Mouse (Mus musculus) monocyte, adult 5-6 weeks (primary cell): Measurements from ENCODE around the gene Clec9a. TPM values are rescaled to one million over a fixed set of nuclear protein-coding genes. Genes with fewer than 3 reads are reported as not detected.

ENCODE experiments used
- ATAC-seq: fragments of 153-309, 156-312 bp; replicated peaks from 2 replicates; pipeline ENCODE4 v1.8.0; 2017; ENCODE audit warnings: mild to moderate bottlenecking; ENCODE audit not compliant: low TSS enrichment, insufficient number of reproducible peaks, severe bottlenecking, poor library complexity, low FRiP score
- total RNA-seq: library from RNA; stranded (forward); fragments of 200-1000, 200-491, 200-594 nt; gene quantifications from 3 replicates; pipeline ENCODE4 v1.2.3, GENCODE M21; 2017

Clec9a gene
- total RNA-seq, result 2.2 to 5.2 TPM (median 3.1 TPM) in 3 replicates

- no peak for ATAC-seq
Measured at GRCm38 (mm10) chr6:129408562-129408961, at the start of gene Clec9a. TSS of gene Clec9a (plus strand) at chr6:129408862.

GRCm38 (mm10) chr6:129359515-129359914 is 49.1 kb upstream of the Clec9a start:
- no peak for ATAC-seq

GRCm38 (mm10) chr6:129363942-129364341 is 44.7 kb upstream of the Clec9a start:
- no peak for ATAC-seq

GRCm38 (mm10) chr6:129365959-129366359 is 42.7 kb upstream of the Clec9a start:
- peak; percentile 79 for ATAC-seq

GRCm38 (mm10) chr6:129369374-129370132 is 39.1 kb upstream of the Clec9a start:
- peak; percentile 50; the same call in 1 of the 2 replicates for ATAC-seq

GRCm38 (mm10) chr6:129374937-129375471 is 33.7 kb upstream of the Clec9a start:
- peak; percentile 51; the same call in 1 of the 2 replicates for ATAC-seq

- ATAC-seq, result no peak
Measured at GRCm38 (mm10) chr6:129380454-129380853, 28.2 kb upstream of the Clec9a start.

GRCm38 (mm10) chr6:129381736-129382135 is 26.9 kb upstream of the Clec9a start:
- ATAC-seq, result no peak

- no peak for ATAC-seq
Measured at GRCm38 (mm10) chr6:129383466-129383865, 25.2 kb upstream of the Clec9a start.

GRCm38 (mm10) chr6:129385000-129385399 is 23.7 kb upstream of the Clec9a start:
- ATAC-seq, result no peak

GRCm38 (mm10) chr6:129385774-129386173 is 22.9 kb upstream of the Clec9a start, which contains the start of gene Clec12b:
TSS of gene Clec12b (minus strand) at chr6:129385874.
- ATAC-seq, result no peak

- no peak for ATAC-seq
Measured at GRCm38 (mm10) chr6:129393087-129393720, 15.5 kb upstream of the Clec9a start.

- no peak for ATAC-seq
Measured at GRCm38 (mm10) chr6:129393732-129394131, 14.9 kb upstream of the Clec9a start.

- no peak for ATAC-seq
Measured at GRCm38 (mm10) chr6:129396997-129397396, 11.7 kb upstream of the Clec9a start, which contains the start of gene Clec1b. TSS of gene Clec1b (plus strand) at chr6:129397297.

- 0 out of 2 replicates have a peak, but pooled peaks have one; percentile 31 for ATAC-seq
Measured at GRCm38 (mm10) chr6:129399945-129400344, 8.7 kb upstream of the Clec9a start.

- 0 out of 2 replicates have a peak, but pooled peaks have one; percentile 54 for ATAC-seq
Measured at GRCm38 (mm10) chr6:129402404-129402803, 6.3 kb upstream of the Clec9a start.

- no peak for ATAC-seq
Measured at GRCm38 (mm10) chr6:129403391-129403790, 5.3 kb upstream of the Clec9a start.

- peak; percentile 44; the same call in 1 of the 2 replicates for ATAC-seq
Measured at GRCm38 (mm10) chr6:129405999-129406398, 2.7 kb upstream of the Clec9a start.

GRCm38 (mm10) chr6:129407324-129407723 is 1.3 kb upstream of the Clec9a start:
- peak; percentile 89 for ATAC-seq
